Mouse (Mus musculus) forebrain, postnatal 0 days (tissue): ENCODE results near the gene Srsf3. TPM values are rescaled to one million over a fixed set of nuclear protein-coding genes. Genes with fewer than 3 reads are reported as not detected.
A peak's percentile ranks its signal among the peaks of the same experiment; 100 is the strongest.

Experiments used
- ATAC-seq: fragments of 200-750 bp; cut with Nextera tagmentation; 2 replicates; pipeline ENCODE4 v1.8.0; 2017; ENCODE audit warnings: mild to moderate bottlenecking, moderate library complexity
- DNase-seq: peaks from one replicate; pipeline ENCODE4 v3.0.0-alpha.2; 2015
- H3K27ac ChIP-seq: fragments of 300-500 bp; sonication (generic); 2 replicates; pipeline ENCODE4 v1.5.1; 2014; ENCODE audit warnings: low read depth, mild to moderate bottlenecking, antibody characterized with exemption, low read length, moderate library complexity, mixed read lengths
- H3K27me3 ChIP-seq: fragments of 300-500 bp; sonication (generic); 2 replicates; pipeline ENCODE4 v1.6.1; 2014; ENCODE audit warnings: mild to moderate bottlenecking, low read length, mixed read lengths; ENCODE audit not compliant: insufficient read depth
- H3K36me3 ChIP-seq: fragments of 300-500 bp; sonication (generic); 2 replicates; pipeline ENCODE4 v1.6.1; 2014; ENCODE audit warnings: mild to moderate bottlenecking, moderate library complexity; ENCODE audit not compliant: insufficient read depth
- H3K4me1 ChIP-seq: fragments of 300-500 bp; sonication (generic); 2 replicates; pipeline ENCODE4 v1.6.1; 2014; ENCODE audit warnings: antibody characterized with exemption; ENCODE audit not compliant: insufficient read depth
- H3K4me2 ChIP-seq: fragments of 300-500 bp; sonication (generic); 2 replicates; pipeline ENCODE4 v1.6.1; 2014; ENCODE audit warnings: low read depth, mild to moderate bottlenecking, moderate library complexity
- H3K4me3 ChIP-seq: fragments of 300-500 bp; sonication (generic); 2 replicates; pipeline ENCODE4 v1.5.1; 2014; ENCODE audit warnings: low read depth, low read length, mixed read lengths
- H3K9ac ChIP-seq: fragments of 300-500 bp; sonication (generic); 2 replicates; pipeline ENCODE4 v1.6.1; 2014; ENCODE audit warnings: mild to moderate bottlenecking
- H3K9me3 ChIP-seq: fragments of 300-500 bp; sonication (generic); 2 replicates; pipeline ENCODE4 v1.6.1; 2016; ENCODE audit warnings: low read length
- CTCF ChIP-seq: sonication (generic); IDR thresholded peaks from 2 replicates; pipeline ENCODE4 v1.5.1; 2016; ENCODE audit warnings: antibody characterized with exemption, control low read depth, low read depth
- WGBS: fragments of 180-500 bp; shearing (Covaris S2); extraction: QIAGEN DNeasy Blood & Tissue Kit; methylation state at CpG from one replicate; pipeline ENCODE4 v1.1.7; 2014; 5-methylcytosine and 5-hydroxymethylcytosine counted together
- polyA plus RNA-seq: library from polyadenylated mRNA; unstranded; fragments of >200 nt; fragmentation: Nextera tagmentation; extraction: Ambion mirVana; gene quantifications from 2 replicates; pipeline ENCODE4 v1.2.1, GENCODE M21; 2015
- total RNA-seq: library from RNA; depleted of rRNA; stranded (reverse); fragments of >200 nt; gene quantifications from 2 replicates; pipeline ENCODE4 v1.2.3, GENCODE M21; 2014

Gene Srsf3
- total and polyA plus RNA-seq, 2 experiments from 2014 or later, result 287 to 367 TPM

- 0 out of 2 replicates have a peak overlapping the region, but pooled peaks have one; percentile 11 for H3K9ac ChIP-seq
- H3K27me3 ChIP-seq, result no peaks in the 10 kb centered on the region
- H3K4me2 ChIP-seq, result peak overlapping the region; percentile 8
- WGBS, result 8% methylated on average over 21 of the region's 21 CpGs
- no peak overlapping the region for H3K4me3 ChIP-seq
- H3K9me3 ChIP-seq, result no peaks in the 10 kb centered on the region
- H3K4me1 ChIP-seq, result peaks cover 4% of the 10 kb centered on the region; the same call in 1 of the 2 replicates
- ATAC-seq (peak; percentile 20; the same call in 1 of the 2 replicates), DNase-seq (peak; percentile 35)
- no peak for TF ChIP-seq CTCF
- H3K27ac ChIP-seq, result peak overlapping the region; percentile 17; the same call in 1 of the 2 replicates
- H3K36me3 ChIP-seq, result no peaks in the 10 kb centered on the region
Measured at GRCm38 (mm10) chr17:29081618-29082381, 49.4 kb downstream of the Srsf3 start.

GRCm38 (mm10) chr17:29083586-29083985, 51.2 kb downstream of the Srsf3 start:
- H3K27me3 ChIP-seq, result no peaks in the 10 kb centered on the region
- H3K9ac ChIP-seq, result no peak overlapping the region
- no peak for ATAC-seq
- H3K4me2 ChIP-seq, result no peak overlapping the region
- H3K27ac ChIP-seq, result no peak overlapping the region
- WGBS, result 94% methylated on average over 8 of the region's 8 CpGs
- H3K9me3 ChIP-seq, result no peaks in the 10 kb centered on the region
- no peak overlapping the region for H3K4me3 ChIP-seq
- no peaks in the 10 kb centered on the region for H3K36me3 ChIP-seq
- peaks cover 4% of the 10 kb centered on the region; the same call in 1 of the 2 replicates for H3K4me1 ChIP-seq
- DNase-seq, result no peak
- no peak for TF ChIP-seq CTCF

- 91% methylated on average over 7 of the region's 7 CpGs for WGBS
- Histone ChIP-seq H3K4me2 (no peak overlapping the region), H3K36me3 (no peaks in the 10 kb centered on the region), H3K9ac (no peak overlapping the region), H3K27me3 (no peaks in the 10 kb centered on the region), H3K27ac (no peak overlapping the region), H3K4me1 (peaks cover 4% of the 10 kb centered on the region; the same call in 1 of the 2 replicates), H3K9me3 (no peaks in the 10 kb centered on the region), H3K4me3 (no peak overlapping the region)
- no peak for ATAC-seq
- no peak for DNase-seq
- TF ChIP-seq CTCF, result no peak
Measured at GRCm38 (mm10) chr17:29084656-29085055, 52.2 kb downstream of the Srsf3 start.

DNA sequence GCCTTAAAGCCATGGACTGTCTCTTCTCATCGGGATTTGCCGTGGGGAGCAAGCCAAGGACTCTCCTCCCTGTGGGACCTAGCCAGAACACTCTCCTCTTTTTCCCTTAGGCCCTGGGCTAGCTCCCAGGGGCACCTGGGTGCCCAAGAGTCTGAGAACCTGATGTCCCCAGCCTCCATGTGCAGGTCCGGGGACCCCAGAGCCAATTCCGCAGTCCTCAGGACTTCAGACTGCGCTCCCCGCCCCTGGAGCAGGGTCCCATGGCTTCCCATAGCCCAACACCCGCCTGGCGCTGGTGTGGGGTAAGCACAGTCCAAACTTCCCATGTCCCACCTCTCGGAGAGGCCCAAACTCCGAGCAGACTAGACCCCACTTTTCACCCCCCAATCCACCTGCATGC, 52.8 kb downstream of the Srsf3 start:
- Histone ChIP-seq H3K4me2 (no peak overlapping the region), H3K4me1 (peaks cover 4% of the 10 kb centered on the region; the same call in 1 of the 2 replicates), H3K9ac (no peak overlapping the region), H3K4me3 (no peak overlapping the region), H3K27ac (no peak overlapping the region), H3K27me3 (no peaks in the 10 kb centered on the region), H3K9me3 (no peaks in the 10 kb centered on the region), H3K36me3 (no peaks in the 10 kb centered on the region)
- DNase-seq (no peak), ATAC-seq (no peak)
- WGBS, result 78% methylated on average over 10 of the region's 10 CpGs
- no peak for TF ChIP-seq CTCF

GRCm38 (mm10) chr17:29086916-29087315, 54.5 kb downstream of the Srsf3 start:
- no peaks in the 10 kb centered on the region for H3K27me3 ChIP-seq
- no peak overlapping the region for H3K4me3 ChIP-seq
- WGBS, result 73% methylated on average over 4 of the region's 4 CpGs
- DNase-seq (no peak), ATAC-seq (no peak)
- H3K36me3 ChIP-seq, result no peaks in the 10 kb centered on the region
- H3K9me3 ChIP-seq, result no peaks in the 10 kb centered on the region
- no peak for TF ChIP-seq CTCF
- no peak overlapping the region for H3K27ac ChIP-seq
- H3K4me2 ChIP-seq, result no peak overlapping the region
- no peaks in the 10 kb centered on the region for H3K4me1 ChIP-seq
- H3K9ac ChIP-seq, result no peak overlapping the region

DNA sequence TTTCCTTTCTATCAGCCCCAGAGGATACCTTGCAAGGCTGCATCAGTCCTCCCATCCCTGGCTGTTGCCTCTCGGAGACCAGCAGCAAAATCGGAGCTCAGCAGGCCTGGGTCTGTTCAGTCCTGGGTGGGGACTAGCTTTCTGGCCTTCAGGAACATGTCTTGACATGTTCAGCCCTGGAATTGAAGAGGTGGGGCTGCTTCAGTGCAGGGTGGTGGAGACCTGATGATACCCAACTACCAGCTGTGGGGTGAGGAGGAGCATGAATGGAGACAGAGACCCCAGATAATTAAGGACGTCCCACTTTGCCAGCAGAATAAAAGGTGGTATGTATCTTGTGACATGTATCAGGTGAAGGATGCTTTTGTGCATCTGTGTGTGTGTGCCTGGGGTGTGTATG, 58.3 kb downstream of the Srsf3 start, which contains the start of gene Cdkn1a:
Gene Cdkn1a, plus strand, starts transcription at position 201 of the 400 bp plus-strand sequence.
- no peaks in the 10 kb centered on the region for H3K27me3 ChIP-seq
- no peak for TF ChIP-seq CTCF
- H3K4me3 ChIP-seq, result no peak within 1 kb of the TSS
- H3K4me2 ChIP-seq, result no peak within 1 kb of the TSS
- WGBS, result 80% methylated on average over 3 of the region's 3 CpGs
- H3K27ac ChIP-seq, result no peak within 1 kb of the TSS
- no peaks in the 10 kb centered on the region for H3K36me3 ChIP-seq
- no peak within 1 kb of the TSS for H3K9ac ChIP-seq
- DNase-seq (no peak), ATAC-seq (no peak)
- H3K4me1 ChIP-seq, result peaks cover 5% of the 10 kb centered on the region; the same call in 1 of the 2 replicates
- no peaks in the 10 kb centered on the region for H3K9me3 ChIP-seq

- 50% methylated on average over 6 of the region's 6 CpGs for WGBS
- DNase-seq (no peak), ATAC-seq (no peak)
- H3K4me1 ChIP-seq, result peaks cover 5% of the 10 kb centered on the region; the same call in 1 of the 2 replicates
- H3K27me3 ChIP-seq, result no peaks in the 10 kb centered on the region
- H3K4me3 ChIP-seq, result no peak overlapping the region
- no peaks in the 10 kb centered on the region for H3K9me3 ChIP-seq
- no peaks in the 10 kb centered on the region for H3K36me3 ChIP-seq
- no peak overlapping the region for H3K9ac ChIP-seq
- TF ChIP-seq CTCF, result no peak
- H3K27ac ChIP-seq, result no peak overlapping the region
- no peak overlapping the region for H3K4me2 ChIP-seq
Measured at GRCm38 (mm10) chr17:29091348-29091944, 59.0 kb downstream of the Srsf3 start.
